Mouse (Mus musculus) midbrain, postnatal 0 days (tissue): ENCODE data around the gene Yrdc. TPM values are rescaled to one million over a fixed set of nuclear protein-coding genes. Genes with fewer than 3 reads are reported as not detected.

Experiments used
- ATAC-seq: fragments of 200-750 bp; cut with Nextera tagmentation; 2 replicates; pipeline ENCODE4 v1.8.0; 2017; ENCODE audit warnings: moderate number of reproducible peaks, mild to moderate bottlenecking, moderate TSS enrichment, moderate library complexity; ENCODE audit not compliant: low FRiP score
- DNase-seq: peaks from one replicate; pipeline ENCODE4 v3.0.0-alpha.2; 2015; ENCODE audit warnings: low spot score
- H3K27ac ChIP-seq: fragments of 300-500 bp; sonication (generic); 2 replicates; pipeline ENCODE4 v1.5.1; 2014; ENCODE audit warnings: low read depth, mild to moderate bottlenecking, low read length, mixed read lengths
- H3K27me3 ChIP-seq: fragments of 300-500 bp; sonication (generic); 2 replicates; pipeline ENCODE4 v1.6.1; 2014; ENCODE audit warnings: low read length, control low read depth, mixed read lengths; ENCODE audit not compliant: insufficient read depth
- H3K36me3 ChIP-seq: fragments of 300-500 bp; sonication (generic); 2 replicates; pipeline ENCODE4 v1.6.1; 2014; ENCODE audit warnings: low read length, control low read depth, mixed read lengths; ENCODE audit not compliant: insufficient read depth
- H3K4me1 ChIP-seq: fragments of 300-500 bp; sonication (generic); 2 replicates; pipeline ENCODE4 v1.6.1; 2014; ENCODE audit warnings: mild to moderate bottlenecking, control low read depth, antibody characterized with exemption, low read length, mixed read lengths; ENCODE audit not compliant: insufficient read depth
- H3K4me2 ChIP-seq: fragments of 300-500 bp; sonication (generic); 2 replicates; pipeline ENCODE4 v1.6.1; 2014; ENCODE audit warnings: low read depth, mild to moderate bottlenecking, low read length, mixed read lengths; ENCODE audit not compliant: poor library complexity, severe bottlenecking
- H3K4me3 ChIP-seq: fragments of 300-500 bp; sonication (generic); 2 replicates; pipeline ENCODE4 v1.5.1; 2014; ENCODE audit warnings: low read depth, mild to moderate bottlenecking, low read length, moderate library complexity
- H3K9ac ChIP-seq: fragments of 300-500 bp; sonication (generic); replicated peaks from 2 replicates; pipeline ENCODE4 v1.6.1; 2014; ENCODE audit warnings: mild to moderate bottlenecking, low read length, moderate library complexity, mixed read lengths; ENCODE audit not compliant: poor library complexity, severe bottlenecking
- H3K9me3 ChIP-seq: fragments of 300-500 bp; sonication (generic); 2 replicates; pipeline ENCODE4 v1.6.1; 2016; ENCODE audit warnings: low read length, control low read depth
- CTCF ChIP-seq: IDR thresholded peaks from 2 replicates; pipeline ENCODE4 v1.5.1; 2016; ENCODE audit warnings: antibody characterized with exemption, mild to moderate bottlenecking
- whole genome bisulfite sequencing: fragments of 180-500 bp; shearing (Covaris S2); extraction: QIAGEN DNeasy Blood & Tissue Kit; methylation state at CpG from one replicate; pipeline ENCODE4 v1.1.7; 2014; 5-methylcytosine and 5-hydroxymethylcytosine counted together
- polyA plus RNA-seq: library from polyadenylated mRNA; unstranded; fragments of >200 nt; fragmentation: Nextera tagmentation; extraction: Ambion mirVana; gene quantifications from 2 replicates; pipeline ENCODE4 v1.2.1, GENCODE M21; 2015
- total RNA-seq: library from RNA; depleted of rRNA; stranded (reverse); fragments of >200 nt; gene quantifications from 2 replicates; pipeline ENCODE4 v1.2.3, GENCODE M21; 2014

Gene Yrdc
- total and polyA plus RNA-seq, 2 experiments from 2014 or later = 54.5 to 55.7 TPM

- Histone ChIP-seq H3K27ac (no peak overlapping the region), H3K4me3 (no peak overlapping the region), H3K9ac (no peak overlapping the region; the same call in 1 of the 2 replicates), H3K4me1 (peaks cover 12% of the 10 kb centered on the region; the same call in 1 of the 2 replicates), H3K27me3 (no peaks in the 10 kb centered on the region), H3K4me2 (peak overlapping the region; percentile 84), H3K36me3 (peaks cover 33% of the 10 kb centered on the region), H3K9me3 (no peaks in the 10 kb centered on the region)
- DNase-seq (peak; percentile 50), ATAC-seq (no peak)
- no peak for TF ChIP-seq CTCF
- 22% methylated on average over 7 of the region's 7 CpGs for WGBS
Observed at GRCm38 (mm10) chr4:124860446-124860845, 10.0 kb downstream of the Yrdc start.

DNA sequence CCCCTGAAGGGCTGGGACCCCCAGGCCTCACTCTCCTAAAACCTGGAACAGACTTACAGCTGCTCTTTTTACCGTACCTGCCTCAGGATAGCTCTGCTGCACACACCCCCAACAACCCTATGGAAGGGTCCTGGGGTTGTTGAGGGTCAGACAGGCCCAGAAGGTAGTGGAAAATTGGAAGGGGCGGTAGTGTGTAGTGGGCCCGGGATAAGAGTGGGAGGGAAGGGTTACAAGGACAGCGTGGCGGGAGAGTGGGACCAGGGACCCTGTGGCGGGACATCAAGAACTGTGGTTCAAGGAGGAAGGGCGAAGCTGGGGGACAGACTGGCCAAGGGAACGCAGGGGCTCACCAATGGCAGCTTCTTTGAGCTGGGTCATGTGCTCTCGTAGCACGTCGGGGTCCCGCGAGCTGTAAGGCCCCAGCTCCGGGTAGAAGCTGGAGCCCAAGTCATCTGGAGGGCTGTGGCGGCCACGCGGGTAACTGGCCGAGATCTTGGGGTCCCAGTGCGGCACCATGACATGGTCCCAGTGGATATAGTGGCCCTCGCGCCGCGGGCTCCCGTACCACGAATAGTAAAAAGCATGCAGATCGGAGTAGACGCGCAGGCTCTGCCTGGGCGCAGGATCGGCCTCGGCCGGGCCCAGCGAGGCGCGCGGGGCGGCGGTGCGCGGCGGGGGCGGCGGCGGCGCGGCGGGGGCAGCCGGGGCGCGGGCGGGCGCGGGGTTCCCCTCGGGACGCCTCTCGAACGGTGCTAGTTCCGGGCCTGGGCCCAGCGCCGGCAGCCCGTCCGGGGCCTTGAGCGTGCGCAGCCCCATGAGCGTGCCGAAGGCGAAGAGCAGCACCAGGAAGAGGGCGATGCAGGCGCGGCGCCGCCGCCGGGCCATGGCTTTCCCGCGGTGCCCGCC is 11.1 kb downstream of the Yrdc start, which contains the start of gene Maneal:
TSS of gene Maneal (minus strand) at position 889 of the 906 bp plus-strand sequence.
- WGBS = 3% methylated on average over 58 of the region's 77 CpGs
- Histone ChIP-seq H3K36me3 (peaks cover 22% of the 10 kb centered on the region), H3K4me2 (peak within 1 kb of the TSS; percentile 84), H3K9ac (peak within 1 kb of the TSS; percentile 76), H3K4me3 (peak within 1 kb of the TSS; percentile 54), H3K9me3 (no peaks in the 10 kb centered on the region), H3K27me3 (no peaks in the 10 kb centered on the region), H3K4me1 (peaks cover 12% of the 10 kb centered on the region; the same call in 1 of the 2 replicates), H3K27ac (peak within 1 kb of the TSS; percentile 69)
- ATAC-seq (peak; percentile 61; the same call in 1 of the 2 replicates), DNase-seq (peak; percentile 47)
- no peak for TF ChIP-seq CTCF

- no peak overlapping the region for H3K4me3 ChIP-seq
- no peak for ATAC-seq
- H3K27me3 ChIP-seq = no peaks in the 10 kb centered on the region
- TF ChIP-seq CTCF = peak; percentile 62
- no peaks in the 10 kb centered on the region for H3K36me3 ChIP-seq
- no peak overlapping the region for H3K27ac ChIP-seq
- no peak overlapping the region for H3K9ac ChIP-seq
- no peaks in the 10 kb centered on the region for H3K4me1 ChIP-seq
- H3K9me3 ChIP-seq = no peaks in the 10 kb centered on the region
- no peak overlapping the region for H3K4me2 ChIP-seq
- WGBS = 91% methylated on average over 1 of the region's 1 CpGs
- no peak for DNase-seq
Observed at GRCm38 (mm10) chr4:124872719-124873118, 22.2 kb downstream of the Yrdc start.

GRCm38 (mm10) chr4:124880599-124880998 is 30.1 kb downstream of the Yrdc start, which contains the start of gene Epha10:
TSS of gene Epha10 (plus strand) at chr4:124880899.
- Histone ChIP-seq H3K9ac (peak within 1 kb of the TSS; percentile 60), H3K27ac (peak within 1 kb of the TSS; percentile 77), H3K27me3 (no peaks in the 10 kb centered on the region), H3K36me3 (0 out of 2 replicates have a peak, but pooled peaks cover under 1% of the 10 kb centered on the region), H3K4me2 (peak within 1 kb of the TSS; percentile 53), H3K4me3 (peak within 1 kb of the TSS; percentile 53), H3K9me3 (0 out of 2 replicates have a peak, but pooled peaks cover 3% of the 10 kb centered on the region), H3K4me1 (no peaks in the 10 kb centered on the region; the same call in 1 of the 2 replicates)
- ATAC-seq = no peak
- DNase-seq = no peak
- WGBS = 2% methylated on average over 11 of the region's 11 CpGs
- TF ChIP-seq CTCF = no peak

DNA sequence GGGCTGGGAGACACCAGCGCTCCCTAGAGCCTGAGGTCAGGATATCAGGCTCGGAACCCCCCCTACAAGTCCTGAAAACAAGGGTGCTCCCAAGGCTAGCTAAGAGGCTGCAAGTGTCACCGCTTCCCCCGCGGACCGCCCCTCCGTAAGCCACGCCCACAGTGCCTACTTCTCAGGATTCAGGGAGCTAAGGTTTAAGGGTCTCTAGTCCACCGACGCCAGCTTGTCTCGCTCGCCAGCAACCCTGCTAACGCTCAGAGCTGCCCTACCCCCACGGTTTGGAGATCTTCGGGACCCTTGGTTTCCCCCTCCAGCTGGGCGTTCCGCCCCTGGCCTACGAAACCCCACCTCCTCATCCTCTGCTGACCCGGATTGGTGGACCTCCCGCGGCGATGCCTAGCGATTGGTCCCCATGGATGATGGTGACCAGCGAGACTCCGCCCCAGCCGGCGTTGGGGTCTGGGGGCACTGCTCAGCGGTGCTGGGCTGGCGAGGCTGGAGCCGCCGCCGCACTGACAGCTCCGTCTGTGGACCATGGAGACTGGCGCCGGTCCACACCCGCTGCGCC is 30.9 kb downstream of the Yrdc start:
- H3K36me3 ChIP-seq = 0 out of 2 replicates have a peak, but pooled peaks cover 4% of the 10 kb centered on the region
- TF ChIP-seq CTCF = peak; percentile 40; the same call in 1 of the 2 replicates
- 1% methylated on average over 36 of the region's 37 CpGs for WGBS
- no peaks in the 10 kb centered on the region; the same call in 1 of the 2 replicates for H3K4me1 ChIP-seq
- 0 out of 2 replicates have a peak, but pooled peaks cover 3% of the 10 kb centered on the region for H3K9me3 ChIP-seq
- peak overlapping the region; percentile 53 for H3K4me2 ChIP-seq
- H3K27ac ChIP-seq = peak overlapping the region; percentile 77
- H3K27me3 ChIP-seq = no peaks in the 10 kb centered on the region
- ATAC-seq (peak; percentile 93), DNase-seq (peak; percentile 96)
- H3K4me3 ChIP-seq = peak overlapping the region; percentile 53
- H3K9ac ChIP-seq = peak overlapping the region; percentile 60
